Mouse (Mus musculus): ENCODE data around the gene Slc44a2. TPM values are rescaled to one million over a fixed set of nuclear protein-coding genes. Genes with fewer than 3 reads are reported as not detected.

The Slc44a2 gene
- polyA plus RNA-seq, 1 experiment from 2014 or later = 79.9 TPM

DNA sequence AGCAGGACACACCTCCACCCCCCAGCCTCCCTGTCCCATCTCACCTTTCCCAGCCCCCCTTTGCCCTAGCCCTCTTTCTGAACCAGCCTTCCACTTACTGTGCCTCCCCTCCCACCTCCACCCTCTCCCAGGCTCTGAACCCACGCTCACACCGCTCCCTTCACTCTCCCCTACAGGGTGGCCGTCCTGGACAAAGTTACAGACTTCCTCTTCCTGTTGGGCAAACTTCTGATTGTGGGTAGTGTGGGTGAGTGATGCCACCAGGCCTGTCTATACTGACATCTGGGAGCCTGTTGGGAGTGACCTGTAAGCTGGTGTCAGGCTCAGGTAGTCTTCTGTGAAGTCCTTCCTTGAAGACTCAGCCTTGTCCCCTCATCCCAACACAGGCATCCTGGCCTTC, 27.7 kb downstream of the Slc44a2 start:
- DNase-seq (ENCODE audit: low spot score) (no peak), ATAC-seq (ENCODE audit: insufficient number of reproducible peaks, low FRiP score, low TSS enrichment, low read depth) (no peak)
- Histone ChIP-seq H3K4me3 (ENCODE audit: low read depth, low read length) (no peak overlapping the region), H3K36me3 (ENCODE audit: control insufficient read depth, insufficient read depth, low read length) (peaks cover 10% of the 10 kb centered on the region; the same call in 1 of the 2 replicates), H3K4me1 (ENCODE audit: control insufficient read depth, insufficient read depth, low read length) (peaks cover 4% of the 10 kb centered on the region; the same call in 1 of the 2 replicates), H3K27ac (replicated peaks; ENCODE audit: low read depth, low read length) (no peak overlapping the region), H3K9me3 (ENCODE audit: control insufficient read depth, low read length) (no peaks in the 10 kb centered on the region), H3K9ac (ENCODE audit: low read length) (no peak overlapping the region), H3K27me3 (ENCODE audit: control insufficient read depth, insufficient read depth, low read length) (no peaks in the 10 kb centered on the region), H3K4me2 (ENCODE audit: low read depth, severe bottlenecking) (no peak overlapping the region)
- WGBS = 88% methylated on average over 3 of the region's 3 CpGs

GRCm38 (mm10) chr9:21351178-21351577, 30.7 kb downstream of the Slc44a2 start:
- 92% methylated on average over 7 of the region's 7 CpGs for WGBS
- ATAC-seq (ENCODE audit: insufficient number of reproducible peaks, low FRiP score, low TSS enrichment, low read depth) (no peak), DNase-seq (ENCODE audit: low spot score) (no peak)
- Histone ChIP-seq H3K4me1 (ENCODE audit: control insufficient read depth, insufficient read depth, low read length) (peaks cover 6% of the 10 kb centered on the region; the same call in 1 of the 2 replicates), H3K4me3 (ENCODE audit: low read depth, low read length) (no peak overlapping the region), H3K4me2 (ENCODE audit: low read depth, severe bottlenecking) (no peak overlapping the region), H3K9me3 (ENCODE audit: control insufficient read depth, low read length) (no peaks in the 10 kb centered on the region), H3K9ac (ENCODE audit: low read length) (no peak overlapping the region), H3K27me3 (ENCODE audit: control insufficient read depth, insufficient read depth, low read length) (no peaks in the 10 kb centered on the region), H3K27ac (replicated peaks; ENCODE audit: low read depth, low read length) (no peak overlapping the region), H3K36me3 (ENCODE audit: control insufficient read depth, insufficient read depth, low read length) (peaks cover 12% of the 10 kb centered on the region; the same call in 1 of the 2 replicates)

GRCm38 (mm10) chr9:21351702-21352377, 31.3 kb downstream of the Slc44a2 start:
- Histone ChIP-seq H3K4me1 (ENCODE audit: control insufficient read depth, insufficient read depth, low read length) (peaks cover 6% of the 10 kb centered on the region; the same call in 1 of the 2 replicates), H3K27me3 (ENCODE audit: control insufficient read depth, insufficient read depth, low read length) (no peaks in the 10 kb centered on the region), H3K9me3 (ENCODE audit: control insufficient read depth, low read length) (no peaks in the 10 kb centered on the region), H3K9ac (ENCODE audit: low read length) (no peak overlapping the region), H3K27ac (replicated peaks; ENCODE audit: low read depth, low read length) (no peak overlapping the region), H3K4me2 (ENCODE audit: low read depth, severe bottlenecking) (no peak overlapping the region), H3K4me3 (ENCODE audit: low read depth, low read length) (no peak overlapping the region), H3K36me3 (ENCODE audit: control insufficient read depth, insufficient read depth, low read length) (peaks cover 10% of the 10 kb centered on the region; the same call in 1 of the 2 replicates)
- DNase-seq (ENCODE audit: low spot score) (no peak), ATAC-seq (ENCODE audit: insufficient number of reproducible peaks, low FRiP score, low TSS enrichment, low read depth) (no peak)
- WGBS = 89% methylated on average over 4 of the region's 4 CpGs

GRCm38 (mm10) chr9:21352463-21353372, 32.2 kb downstream of the Slc44a2 start:
- peaks cover 6% of the 10 kb centered on the region; the same call in 1 of the 2 replicates for H3K4me1 ChIP-seq (ENCODE audit: control insufficient read depth, insufficient read depth, low read length)
- no peak overlapping the region for H3K9ac ChIP-seq (ENCODE audit: low read length)
- H3K27ac ChIP-seq (replicated peaks; ENCODE audit: low read depth, low read length) = 0 out of 2 replicates have a peak overlapping the region, but pooled peaks have one; percentile 8
- ATAC-seq (ENCODE audit: insufficient number of reproducible peaks, low FRiP score, low TSS enrichment, low read depth) (no peak), DNase-seq (ENCODE audit: low spot score) (no peak)
- WGBS = 43% methylated on average over 20 of the region's 20 CpGs
- H3K9me3 ChIP-seq (ENCODE audit: control insufficient read depth, low read length) = no peaks in the 10 kb centered on the region
- peaks cover 10% of the 10 kb centered on the region; the same call in 1 of the 2 replicates for H3K36me3 ChIP-seq (ENCODE audit: control insufficient read depth, insufficient read depth, low read length)
- no peaks in the 10 kb centered on the region for H3K27me3 ChIP-seq (ENCODE audit: control insufficient read depth, insufficient read depth, low read length)
- no peak overlapping the region for H3K4me3 ChIP-seq (ENCODE audit: low read depth, low read length)
- H3K4me2 ChIP-seq (ENCODE audit: low read depth, severe bottlenecking) = no peak overlapping the region

- DNase-seq (ENCODE audit: low spot score) (no peak), ATAC-seq (ENCODE audit: insufficient number of reproducible peaks, low FRiP score, low TSS enrichment, low read depth) (no peak)
- no peak overlapping the region for H3K9ac ChIP-seq (ENCODE audit: low read length)
- peaks cover 6% of the 10 kb centered on the region; the same call in 1 of the 2 replicates for H3K4me1 ChIP-seq (ENCODE audit: control insufficient read depth, insufficient read depth, low read length)
- H3K4me3 ChIP-seq (ENCODE audit: low read depth, low read length) = no peak overlapping the region
- H3K27ac ChIP-seq (replicated peaks; ENCODE audit: low read depth, low read length) = no peak overlapping the region
- H3K27me3 ChIP-seq (ENCODE audit: control insufficient read depth, insufficient read depth, low read length) = no peaks in the 10 kb centered on the region
- WGBS = 58% methylated on average over 2 of the region's 2 CpGs
- no peaks in the 10 kb centered on the region for H3K9me3 ChIP-seq (ENCODE audit: control insufficient read depth, low read length)
- peaks cover 7% of the 10 kb centered on the region; the same call in 1 of the 2 replicates for H3K36me3 ChIP-seq (ENCODE audit: control insufficient read depth, insufficient read depth, low read length)
- H3K4me2 ChIP-seq (ENCODE audit: low read depth, severe bottlenecking) = no peak overlapping the region
These were observed 32.8 kb downstream of the Slc44a2 start for GRCm38 (mm10) chr9:21353373-21353686.

- Histone ChIP-seq H3K4me2 (ENCODE audit: low read depth, severe bottlenecking) (no peak overlapping the region), H3K4me1 (ENCODE audit: control insufficient read depth, insufficient read depth, low read length) (peaks cover 6% of the 10 kb centered on the region; the same call in 1 of the 2 replicates), H3K36me3 (ENCODE audit: control insufficient read depth, insufficient read depth, low read length) (peaks cover 7% of the 10 kb centered on the region; the same call in 1 of the 2 replicates), H3K27ac (replicated peaks; ENCODE audit: low read depth, low read length) (no peak overlapping the region), H3K9ac (ENCODE audit: low read length) (no peak overlapping the region), H3K4me3 (ENCODE audit: low read depth, low read length) (no peak overlapping the region), H3K9me3 (ENCODE audit: control insufficient read depth, low read length) (no peaks in the 10 kb centered on the region), H3K27me3 (ENCODE audit: control insufficient read depth, insufficient read depth, low read length) (no peaks in the 10 kb centered on the region)
- DNase-seq (ENCODE audit: low spot score) (no peak), ATAC-seq (ENCODE audit: insufficient number of reproducible peaks, low FRiP score, low TSS enrichment, low read depth) (no peak)
- WGBS = 91% methylated on average over 6 of the region's 6 CpGs
These were observed 34.3 kb downstream of the Slc44a2 start for GRCm38 (mm10) chr9:21354796-21355195.

- no peaks in the 10 kb centered on the region for H3K27me3 ChIP-seq (ENCODE audit: control insufficient read depth, insufficient read depth, low read length)
- 0% methylated on average over 1 of the region's 1 CpGs for WGBS
- H3K4me1 ChIP-seq (ENCODE audit: control insufficient read depth, insufficient read depth, low read length) = peaks cover 6% of the 10 kb centered on the region; the same call in 1 of the 2 replicates
- DNase-seq (ENCODE audit: low spot score) (peak; percentile 79), ATAC-seq (ENCODE audit: insufficient number of reproducible peaks, low FRiP score, low TSS enrichment, low read depth) (peak; percentile 59; the same call in 1 of the 2 replicates)
- no peak overlapping the region for H3K27ac ChIP-seq (replicated peaks; ENCODE audit: low read depth, low read length)
- H3K9ac ChIP-seq (ENCODE audit: low read length) = no peak overlapping the region
- H3K4me2 ChIP-seq (ENCODE audit: low read depth, severe bottlenecking) = no peak overlapping the region
- H3K4me3 ChIP-seq (ENCODE audit: low read depth, low read length) = no peak overlapping the region
- peaks cover 2% of the 10 kb centered on the region; the same call in 1 of the 2 replicates for H3K36me3 ChIP-seq (ENCODE audit: control insufficient read depth, insufficient read depth, low read length)
- no peaks in the 10 kb centered on the region for H3K9me3 ChIP-seq (ENCODE audit: control insufficient read depth, low read length)
These were observed 36.7 kb downstream of the Slc44a2 start for GRCm38 (mm10) chr9:21356981-21357718.
